Comparison of ENCODE assay signal across 10 mouse cellular contexts in genomic region chr6:126513154-126513553, GRCm38 (mm10). TPM values are rescaled to one million over a fixed set of nuclear protein-coding genes. Genes with fewer than 3 reads are reported as not detected.
DNase-seq lines count a peak whose midpoint lies in the region; TF ChIP-seq lines count a peak whose summit lies in the region.
"Had no signal": no experiment of that assay in that cellular context is flagged by ENCODE, and none has a peak within 500 bp of the region (broad histone marks: within the 10 kb centered on the region; RNA-seq: fewer than 3 reads in every experiment).

No protein-coding gene starts in this region.

- intact Hi-C loops in gastrocnemius, adult 2 months (cut with DNase I), result no loop called here

- H3K4me3 ChIP-seq in gastrocnemius, adult 2 months, result no peak overlapping the region
- H3K4me3 ChIP-seq: myocyte had no signal

- TF ChIP-seq CTCF in gastrocnemius, adult 2 months (IDR thresholded peaks at IDR 0.05), result peak; percentile 62

- no peak for DNase-seq in gastrocnemius, adult 2 months
- no peak for DNase-seq in gastrocnemius, postnatal 4 days (ENCODE audit: low spot score in 2 of 2)
- DNase-seq in layer of hippocampus, adult 11-12 months (ENCODE audit: low spot score), result peak; percentile 15
- no peak for DNase-seq in layer of hippocampus, postnatal 14 days (ENCODE audit: low spot score in 2 of 2)
- DNase-seq in NIH3T3 (ENCODE audit: low read depth), result peak; percentile 53
- peak; percentile 20 to 64 for DNase-seq in kidney, postnatal 36 days
- DNase-seq in c-Kit-positive CD71-positive TER-119-positive erythroid progenitor cells, embryonic 14.5 days (ENCODE audit: low spot score), result no peak
- no peak for DNase-seq in natural killer cell, adult 2 months (ENCODE audit: low spot score in 2 of 2)
- DNase-seq: right cerebral cortex, postnatal 14 days had no signal

- H3K27ac ChIP-seq in gastrocnemius, adult 2 months, result no peak overlapping the region

RNA-seq across cellular contexts. Expression of gene Kcna5, which starts 22.1 kb away (rescaled TPM):
- total RNA-seq in gastrocnemius, adult 2 months (2021), result 10 to 100 TPM in 1 of 2 experiments, 1 to 10 TPM in 1; 3.8 to 10.3 TPM
- total RNA-seq in gastrocnemius, postnatal 4 days (2021), result 1 to 10 TPM; 4.2 to 4.7 TPM
- 1 to 10 TPM; 1.5 to 1.8 TPM for total RNA-seq in layer of hippocampus, postnatal 14 days (2021)

Comparison
In these comparisons a context has a peak if more than half of its experiments do, and no peak if none do; other contexts are left out.
1. DNase-seq: peak in layer of hippocampus, adult 11-12 months (single experiment), NIH3T3 (single experiment) and kidney, postnatal 36 days (2 of 2); none in gastrocnemius, adult 2 months (single experiment), gastrocnemius, postnatal 4 days (0 of 2), layer of hippocampus, postnatal 14 days (0 of 2), c-Kit-positive CD71-positive TER-119-positive erythroid progenitor cells, embryonic 14.5 days (single experiment) and natural killer cell, adult 2 months (0 of 2).